Mouse (Mus musculus): ENCODE data around the gene Slc22a1.

- TF ChIP-seq CTCF (IDR thresholded peaks at IDR 0.05; ENCODE audit: low read depth) (no peak), EP300 (IDR thresholded peaks at IDR 0.05; ENCODE audit: low read depth) (no peak)
Measured at GRCm38 (mm10) chr17:12630976-12631730, 44.5 kb downstream of the Slc22a1 start.

Data from heart, postnatal 0 days (tissue).